Mouse (Mus musculus): ENCODE measurements at regions not wholly inside any gene's neighbourhood (a gene's known extent, or its start where the extent isn't known, plus 50 kb on each side); places are given as distances from the start of the nearest gene placed in this dataset.

DNA sequence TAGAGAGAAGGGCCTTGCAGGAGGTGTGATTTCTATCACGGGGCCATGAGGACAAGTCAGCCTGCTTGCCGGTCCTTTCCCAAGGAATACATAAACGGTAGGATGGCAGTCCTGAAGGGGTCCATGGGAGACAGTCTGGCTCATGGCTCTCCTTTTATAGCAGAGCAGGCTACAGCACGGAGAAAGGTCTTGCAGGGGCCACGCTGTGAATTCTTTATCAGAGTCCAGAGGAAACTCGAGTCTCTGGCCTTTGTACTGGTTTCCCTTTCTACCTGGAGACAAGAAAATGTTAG is 1984.0 kb downstream of the 4930444P10Rik start:
- TF ChIP-seq CTCF (IDR thresholded peaks at IDR 0.05; ENCODE audit: borderline replicate concordance, insufficient read depth, low read length) (no peak), POLR2A (IDR thresholded peaks at IDR 0.05; ENCODE audit: low read depth, low read length) (no peak)

All from embryonic fibroblast, embryonic 13.5 days (primary cell).